Mouse (Mus musculus) heart, adult 2 months (tissue): ENCODE results near the gene Aldh1a2.
A peak's percentile ranks its signal among the peaks of the same experiment; 100 is the strongest.

Source experiments
- CTCF ChIP-seq: fragments of 200-600 bp; IDR thresholded peaks from 2 replicates; pipeline ENCODE4 v1.8.1; 2022; ENCODE audit warnings: antibody characterized with exemption, mild to moderate bottlenecking, moderate library complexity
- EP300 ChIP-seq: fragments of 200-500 bp; IDR thresholded peaks from 2 replicates; pipeline ENCODE4 v1.6.1; 2011; ENCODE audit warnings: low read depth, low read length, control low read depth; ENCODE audit not compliant: insufficient read depth
- POLR2A ChIP-seq: fragments of 200-500 bp; IDR thresholded peaks from 2 replicates; pipeline ENCODE4 v1.6.1; 2011; ENCODE audit warnings: mild to moderate bottlenecking, low read depth, low read length, control low read depth; ENCODE audit not compliant: insufficient read depth

- TF ChIP-seq POLR2A = no peak
- TF ChIP-seq CTCF = no peak
- TF ChIP-seq EP300 = 0 out of 2 replicates have a peak, but pooled peaks have one; percentile 25
Measured at GRCm38 (mm10) chr9:71319776-71320175, 104.2 kb downstream of the Aldh1a2 start.
